Mouse (Mus musculus) CH12.LX (cell line): ENCODE data around the gene Lin28a.

Experiments used
- CHD1 ChIP-seq: IDR thresholded peaks from 2 replicates; pipeline ENCODE4 v1.6.1; 2012; ENCODE audit warnings: low read depth, low read length, improper control_type of control experiment, inconsistent platforms
- CTCF ChIP-seq, 2 experiments: IDR thresholded peaks in 1 of 2; conservative IDR thresholded peaks in 1 of 2; 2 replicates each; pipeline ENCODE4 v1.5.1; 2011 to 2012; ENCODE audit warnings: low read depth in 2 of 2, low read length in 2 of 2, improper control_type of control experiment in 1 of 2, inconsistent platforms in 1 of 2, mild to moderate bottlenecking in 1 of 2, moderate library complexity in 1 of 2
- EP300 ChIP-seq: IDR thresholded peaks from 2 replicates; pipeline ENCODE4 v1.6.1; 2011; ENCODE audit warnings: low read length, improper control_type of control experiment
- KAT2A ChIP-seq: IDR thresholded peaks from 2 replicates; pipeline ENCODE4 v1.6.1; 2012; ENCODE audit warnings: low read length, improper control_type of control experiment, inconsistent platforms; ENCODE audit not compliant: insufficient replicate concordance
- POLR2A ChIP-seq: IDR thresholded peaks from 2 replicates; pipeline ENCODE4 v1.6.1; 2011; ENCODE audit warnings: low read depth, mild to moderate bottlenecking, improper control_type of control experiment, low read length

GRCm38 (mm10) chr4:133967138-133967865, 51.3 kb downstream of the Lin28a start:
- no peak for TF ChIP-seq CHD1
- 0 out of 2 replicates have a peak, but pooled peaks have one; percentile 63 for TF ChIP-seq KAT2A
- no peak for TF ChIP-seq EP300
- no peak for TF ChIP-seq CTCF (conservative IDR thresholded peaks at IDR 0.05 in 1 of 2, IDR thresholded peaks at IDR 0.05 in 1 of 2; ENCODE audit: low read depth in 2 of 2, low read length in 2 of 2)
- TF ChIP-seq POLR2A = no peak
